Comparison of ENCODE assay signal across 8 mouse cellular contexts in the genomic region with DNA sequence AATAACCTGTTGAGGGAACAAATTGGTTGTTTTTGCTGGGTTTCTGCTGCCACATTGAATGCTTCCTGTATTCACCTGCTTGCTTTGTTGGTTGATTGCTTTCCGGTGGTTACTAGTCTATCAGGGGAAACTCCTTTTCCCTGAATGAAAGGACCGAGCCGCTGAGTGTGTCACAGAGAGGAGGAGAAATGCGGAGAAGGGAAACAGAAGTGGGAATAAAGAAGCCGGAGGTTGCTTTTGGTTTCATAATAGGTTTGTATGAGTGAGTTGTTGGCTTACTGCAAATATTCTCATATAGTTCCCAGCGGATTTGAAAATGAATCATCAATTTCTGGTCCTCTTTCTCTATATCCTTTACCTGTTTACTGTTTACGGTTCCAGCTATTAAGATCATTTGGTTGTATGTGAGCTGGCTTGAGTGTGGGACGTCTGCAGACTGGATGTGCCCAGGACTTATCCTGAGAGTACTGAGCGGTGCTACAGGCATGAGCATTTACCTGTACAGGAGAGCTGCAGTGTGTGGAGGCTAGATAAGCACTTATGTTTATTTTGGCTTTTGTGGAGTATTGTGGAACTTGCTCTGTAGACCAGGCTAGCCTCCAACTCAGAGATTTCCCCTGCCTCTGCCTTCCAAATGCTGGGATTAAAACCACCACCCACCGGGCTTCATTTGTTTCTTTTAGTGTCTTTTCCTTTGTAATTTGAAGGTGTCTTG. TPM values are rescaled to one million over a fixed set of nuclear protein-coding genes. Genes with fewer than 3 reads are reported as not detected.
DNase-seq lines count a peak whose midpoint lies in the region; ATAC-seq and TF ChIP-seq lines count a peak whose summit lies in the region.

No protein-coding gene starts in this region.

- H3K27ac ChIP-seq in cerebellum, adult 2 months (ENCODE audit: insufficient read depth, low read length): peak overlapping the region; percentile 35; the same call in 1 of the 2 replicates
- H3K27ac ChIP-seq in hindbrain, embryonic 13.5 days: peak overlapping the region; percentile 98
- no peak overlapping the region for H3K27ac ChIP-seq in midbrain, embryonic 11.5 days (ENCODE audit: low read depth, low read length)

- no peak for TF ChIP-seq CTCF in cerebellum, adult 2 months (IDR thresholded peaks at IDR 0.05; ENCODE audit: borderline replicate concordance, insufficient read depth, low read depth, low read length)

- H3K36me3 ChIP-seq in hindbrain, embryonic 13.5 days: no peaks in the 10 kb centered on the region
- H3K36me3 ChIP-seq in midbrain, embryonic 11.5 days (ENCODE audit: control insufficient read depth, insufficient read depth, low read length): no peaks in the 10 kb centered on the region

- H3K9me3 ChIP-seq in hindbrain, embryonic 13.5 days: no peaks in the 10 kb centered on the region
- no peaks in the 10 kb centered on the region for H3K9me3 ChIP-seq in midbrain, embryonic 11.5 days (ENCODE audit: control insufficient read depth, low read length)

- ATAC-seq in hindbrain, embryonic 13.5 days (ENCODE audit: low FRiP score): no peak
- ATAC-seq in midbrain, embryonic 11.5 days (ENCODE audit: low FRiP score): no peak

- peaks cover 4% of the 10 kb centered on the region; the same call in 1 of the 2 replicates for H3K4me1 ChIP-seq in cerebellum, adult 2 months (ENCODE audit: control insufficient read depth, insufficient read depth, low read length)
- H3K4me1 ChIP-seq in hindbrain, embryonic 13.5 days (replicated peaks): peaks cover 59% of the 10 kb centered on the region
- H3K4me1 ChIP-seq in midbrain, embryonic 11.5 days (ENCODE audit: control insufficient read depth, insufficient read depth, low read length): peaks cover 40% of the 10 kb centered on the region

- 22% methylated on average over 10 of the region's 10 CpGs for WGBS in cerebellum, adult 2 months
- 25% methylated on average over 10 of the region's 10 CpGs for WGBS in hindbrain, embryonic 13.5 days
- 29% methylated on average over 10 of the region's 10 CpGs for WGBS in midbrain, embryonic 11.5 days

- H3K4me2 ChIP-seq in hindbrain, embryonic 13.5 days: peak overlapping the region; percentile 84
- H3K4me2 ChIP-seq in midbrain, embryonic 11.5 days: peak overlapping the region; percentile 73

- peak overlapping the region; percentile 99 for H3K9ac ChIP-seq in hindbrain, embryonic 13.5 days
- H3K9ac ChIP-seq in midbrain, embryonic 11.5 days (ENCODE audit: low read length): peak overlapping the region; percentile 92

- TF ChIP-seq POLR2A in cerebellum, adult 2 months (IDR thresholded peaks at IDR 0.05; ENCODE audit: borderline replicate concordance, insufficient read depth, low read length): no peak

- peak in 1 of 2 experiments; percentile 24 for DNase-seq in cerebellum, adult 2 months
- DNase-seq in cerebellum, postnatal 36 days: no peak
- peak; percentile 39 to 49 for DNase-seq in spleen, postnatal 10 days (ENCODE audit: low spot score in 2 of 2)
- no peak for DNase-seq in spleen, postnatal 14 days (ENCODE audit: low spot score in 2 of 2)
- peak; percentile 91 for DNase-seq in midbrain, embryonic 11.5 days (ENCODE audit: low spot score, missing footprints)
- DNase-seq in urinary bladder, adult 18-20 months (ENCODE audit: low spot score in 2 of 2): no peak
- DNase-seq in layer of hippocampus, adult 18-20 months (ENCODE audit: low spot score in 2 of 2): no peak

- H3K4me3 ChIP-seq in cerebellum, adult 2 months (replicated peaks; ENCODE audit: insufficient read depth, low read depth, low read length): peak overlapping the region; percentile 79
- H3K4me3 ChIP-seq in hindbrain, embryonic 13.5 days: peak overlapping the region; percentile 96
- peak overlapping the region; percentile 84 for H3K4me3 ChIP-seq in midbrain, embryonic 11.5 days (ENCODE audit: low read depth, low read length)

- no peaks in the 10 kb centered on the region for H3K27me3 ChIP-seq in cerebellum, adult 2 months (ENCODE audit: control insufficient read depth, insufficient read depth, low read length)
- no peaks in the 10 kb centered on the region for H3K27me3 ChIP-seq in hindbrain, embryonic 13.5 days
- peaks cover 2% of the 10 kb centered on the region; the same call in 1 of the 2 replicates for H3K27me3 ChIP-seq in midbrain, embryonic 11.5 days (ENCODE audit: control insufficient read depth, insufficient read depth, low read length)

RNA-seq across cellular contexts. Expression of a gene that starts 1.4 kb away (rescaled TPM):
- polyA plus RNA-seq in cerebellum, adult 2 months (2012; rRNA removed): 17.1 and 17.9 TPM in 2 replicates
- 12.1 and 12.3 TPM in 2 replicates for polyA plus RNA-seq in hindbrain, embryonic 13.5 days (2015; fragmentation: Nextera tagmentation; extraction: Ambion mirVana)
- 12.8 and 13.4 TPM in 2 replicates for polyA plus RNA-seq in midbrain, embryonic 11.5 days (2014; fragmentation: Nextera tagmentation; extraction: Ambion mirVana)
- total RNA-seq in layer of hippocampus, adult 18-20 months (2021): 10 to 100 TPM; 27.9 to 31.0 TPM

Comparison
In these comparisons a context has a peak if more than half of its experiments do, and no peak if none do; other contexts are left out.
1. DNase-seq: peak in spleen, postnatal 10 days (2 of 2) and midbrain, embryonic 11.5 days (single experiment); none in cerebellum, postnatal 36 days (0 of 2), spleen, postnatal 14 days (0 of 2), urinary bladder, adult 18-20 months (0 of 2) and layer of hippocampus, adult 18-20 months (0 of 2).
2. Peak in every context shown above with its lines, with median percentiles within 50 percentile points of each other: H3K4me3 ChIP-seq.